Mouse (Mus musculus): Measurements from ENCODE around the gene Vangl1. TPM values are rescaled to one million over a fixed set of nuclear protein-coding genes. Genes with fewer than 3 reads are reported as not detected.

Vangl1 gene
- total RNA-seq, 2 experiments from 2014 or later: 19.0 to 20.0 TPM

- intact Hi-C loops (cut with DNase I): loop anchor here (5.0 kb wide), 1 partner anchor 36 kb away; no protein-coding TSS in a partner anchor
- no peak for DNase-seq
These were observed 1.4 kb downstream of the Vangl1 start for GRCm38 (mm10) chr3:102203131-102203530.

GRCm38 (mm10) chr3:102199991-102200390, 4.5 kb downstream of the Vangl1 start:
- no peak for DNase-seq
- intact Hi-C loops (cut with DNase I): loop anchor here (5.0 kb wide), 1 partner anchor 33 kb away; no protein-coding TSS in a partner anchor

GRCm38 (mm10) chr3:102199226-102199625, 5.3 kb downstream of the Vangl1 start:
- intact Hi-C loops (cut with DNase I): no loop called here
- no peak for DNase-seq

GRCm38 (mm10) chr3:102198446-102198845, 6.0 kb downstream of the Vangl1 start:
- DNase-seq: no peak
- intact Hi-C loops (cut with DNase I): no loop called here

GRCm38 (mm10) chr3:102197746-102198145, 6.7 kb downstream of the Vangl1 start:
- intact Hi-C loops (cut with DNase I): no loop called here

GRCm38 (mm10) chr3:102197152-102197551, 7.3 kb downstream of the Vangl1 start:
- no peak for DNase-seq
- intact Hi-C loops (cut with DNase I): no loop called here

More at GRCm38 (mm10) chr3:102197746-102198145, 6.7 kb downstream of the Vangl1 start:
- no peak for DNase-seq

GRCm38 (mm10) chr3:102196166-102196565, 8.3 kb downstream of the Vangl1 start:
- DNase-seq: no peak
- intact Hi-C loops (cut with DNase I): no loop called here

GRCm38 (mm10) chr3:102195762-102196161, 8.7 kb downstream of the Vangl1 start:
- intact Hi-C loops (cut with DNase I): no loop called here
- no peak for DNase-seq

- intact Hi-C loops (cut with DNase I): no loop called here
- no peak for DNase-seq
These were observed 10.0 kb downstream of the Vangl1 start for GRCm38 (mm10) chr3:102194291-102195051.

- intact Hi-C loops (cut with DNase I): no loop called here
These were observed 10.8 kb downstream of the Vangl1 start for GRCm38 (mm10) chr3:102193488-102194290.

GRCm38 (mm10) chr3:102192621-102193020, 11.9 kb downstream of the Vangl1 start:
- intact Hi-C loops (cut with DNase I): no loop called here
- peak; percentile 62 to 67 for DNase-seq

More at GRCm38 (mm10) chr3:102193488-102194290, 10.8 kb downstream of the Vangl1 start:
- DNase-seq: peak; percentile 39 to 65

- intact Hi-C loops (cut with DNase I): no loop called here
These were observed 12.9 kb downstream of the Vangl1 start for GRCm38 (mm10) chr3:102191575-102191974.

GRCm38 (mm10) chr3:102190642-102191041, 13.9 kb downstream of the Vangl1 start:
- intact Hi-C loops (cut with DNase I): no loop called here
- DNase-seq: no peak

More at GRCm38 (mm10) chr3:102191575-102191974, 12.9 kb downstream of the Vangl1 start:
- no peak for DNase-seq

GRCm38 (mm10) chr3:102190015-102190414, 14.5 kb downstream of the Vangl1 start:
- no peak for DNase-seq
- intact Hi-C loops (cut with DNase I): no loop called here

- no peak for DNase-seq
- intact Hi-C loops (cut with DNase I): no loop called here
These were observed 15.5 kb downstream of the Vangl1 start for GRCm38 (mm10) chr3:102188972-102189371.

- intact Hi-C loops (cut with DNase I): no loop called here
- DNase-seq: no peak
These were observed 17.1 kb downstream of the Vangl1 start for GRCm38 (mm10) chr3:102187401-102187800.

- intact Hi-C loops (cut with DNase I): no loop called here
- DNase-seq: no peak
These were observed 19.8 kb downstream of the Vangl1 start for GRCm38 (mm10) chr3:102184721-102185120.

GRCm38 (mm10) chr3:102182601-102183000, 21.9 kb downstream of the Vangl1 start:
- intact Hi-C loops (cut with DNase I): no loop called here
- DNase-seq: no peak

- no peak for DNase-seq
- intact Hi-C loops (cut with DNase I): no loop called here
These were observed 23.3 kb downstream of the Vangl1 start for GRCm38 (mm10) chr3:102181191-102181590.

GRCm38 (mm10) chr3:102180746-102181145, 23.7 kb downstream of the Vangl1 start:
- intact Hi-C loops (cut with DNase I): no loop called here
- peak; percentile 60 to 69 for DNase-seq

- intact Hi-C loops (cut with DNase I): no loop called here
- DNase-seq: no peak
These were observed 24.6 kb downstream of the Vangl1 start for GRCm38 (mm10) chr3:102179869-102180268.
